Mouse (Mus musculus) hindbrain, embryonic 16.5 days (tissue): ENCODE measurements around the gene Raver1. TPM values are rescaled to one million over a fixed set of nuclear protein-coding genes. Genes with fewer than 3 reads are reported as not detected.
A peak's percentile ranks its signal among the peaks of the same experiment; 100 is the strongest.

Experiments used
- ATAC-seq: fragments of 200-750 bp; cut with Nextera tagmentation; 2 replicates; pipeline ENCODE4 v1.8.0; 2017; ENCODE audit warnings: moderate TSS enrichment, moderate library complexity
- H3K27ac ChIP-seq: fragments of 300-500 bp; sonication (generic); 2 replicates; pipeline ENCODE4 v1.5.1; 2014; ENCODE audit warnings: low read depth, mild to moderate bottlenecking, control low read depth, low read length, moderate library complexity
- H3K27me3 ChIP-seq: fragments of 300-500 bp; sonication (generic); replicated peaks from 2 replicates; pipeline ENCODE4 v1.6.1; 2014; ENCODE audit warnings: low read length; ENCODE audit not compliant: control insufficient read depth, insufficient read depth
- H3K36me3 ChIP-seq: fragments of 300-500 bp; sonication (generic); 2 replicates; pipeline ENCODE4 v1.6.1; 2014; ENCODE audit warnings: mild to moderate bottlenecking, low read length, moderate library complexity, mixed read lengths; ENCODE audit not compliant: control insufficient read depth, insufficient read depth
- H3K4me1 ChIP-seq: fragments of 300-500 bp; sonication (generic); 2 replicates; pipeline ENCODE4 v1.6.1; 2014; ENCODE audit warnings: low read depth, low read length; ENCODE audit not compliant: control insufficient read depth, insufficient read depth
- H3K4me2 ChIP-seq: fragments of 300-500 bp; sonication (generic); 2 replicates; pipeline ENCODE4 v1.6.1; 2014; ENCODE audit warnings: mild to moderate bottlenecking, low read length, control low read depth, moderate library complexity
- H3K4me3 ChIP-seq: fragments of 300-500 bp; sonication (generic); 2 replicates; pipeline ENCODE4 v1.5.1; 2014; ENCODE audit warnings: mild to moderate bottlenecking, low read length, control low read depth, moderate library complexity
- H3K9ac ChIP-seq: fragments of 300-500 bp; sonication (generic); 2 replicates; pipeline ENCODE4 v1.6.1; 2014; ENCODE audit warnings: low read depth, mild to moderate bottlenecking, control low read depth, low read length, moderate library complexity
- H3K9me3 ChIP-seq: fragments of 300-500 bp; sonication (generic); 2 replicates; pipeline ENCODE4 v1.6.1; 2014; ENCODE audit warnings: mild to moderate bottlenecking, low read length, moderate library complexity; ENCODE audit not compliant: control insufficient read depth
- WGBS: fragments of 180-500 bp; shearing (Covaris S2); extraction: QIAGEN DNeasy Blood & Tissue Kit; methylation state at CpG from one replicate; pipeline ENCODE4 v1.1.7; 2014; 5-methylcytosine and 5-hydroxymethylcytosine counted together
- polyA plus RNA-seq: library from polyadenylated mRNA; unstranded; fragments of >200 nt; fragmentation: Nextera tagmentation; extraction: Ambion mirVana; gene quantifications from 2 replicates; pipeline ENCODE4 v1.2.1, GENCODE M21; 2015

Gene Raver1
- polyA plus RNA-seq, 1 experiment from 2014 or later, result 25.9 TPM

- 92% methylated on average over 7 of the region's 7 CpGs for WGBS
- Histone ChIP-seq H3K27ac (no peak overlapping the region), H3K9ac (no peak overlapping the region), H3K4me3 (no peak overlapping the region), H3K27me3 (no peaks in the 10 kb centered on the region), H3K4me1 (no peaks in the 10 kb centered on the region), H3K9me3 (no peaks in the 10 kb centered on the region), H3K4me2 (no peak overlapping the region), H3K36me3 (no peaks in the 10 kb centered on the region; the same call in 1 of the 2 replicates)
- no peak for ATAC-seq
These were observed 22.4 kb upstream of the Raver1 start for GRCm38 (mm10) chr9:21114190-21114589.

GRCm38 (mm10) chr9:21113751-21114150, 21.9 kb upstream of the Raver1 start:
- Histone ChIP-seq H3K9ac (no peak overlapping the region), H3K27ac (no peak overlapping the region), H3K4me2 (no peak overlapping the region), H3K4me3 (no peak overlapping the region), H3K27me3 (no peaks in the 10 kb centered on the region), H3K9me3 (no peaks in the 10 kb centered on the region), H3K4me1 (no peaks in the 10 kb centered on the region), H3K36me3 (peaks cover 3% of the 10 kb centered on the region; the same call in 1 of the 2 replicates)
- WGBS, result 89% methylated on average over 6 of the region's 6 CpGs
- ATAC-seq, result no peak

GRCm38 (mm10) chr9:21107607-21108237, 15.9 kb upstream of the Raver1 start:
- Histone ChIP-seq H3K4me2 (no peak overlapping the region), H3K9me3 (no peaks in the 10 kb centered on the region), H3K4me3 (no peak overlapping the region), H3K9ac (no peak overlapping the region), H3K4me1 (no peaks in the 10 kb centered on the region), H3K36me3 (peaks cover 7% of the 10 kb centered on the region; the same call in 1 of the 2 replicates), H3K27me3 (no peaks in the 10 kb centered on the region), H3K27ac (no peak overlapping the region)
- 46% methylated on average over 23 of the region's 23 CpGs for WGBS
- no peak for ATAC-seq

GRCm38 (mm10) chr9:21105760-21106564, 14.2 kb upstream of the Raver1 start:
- Histone ChIP-seq H3K36me3 (peaks cover 7% of the 10 kb centered on the region; the same call in 1 of the 2 replicates), H3K27me3 (no peaks in the 10 kb centered on the region), H3K4me2 (no peak overlapping the region), H3K9me3 (no peaks in the 10 kb centered on the region), H3K4me3 (no peak overlapping the region), H3K9ac (no peak overlapping the region), H3K27ac (no peak overlapping the region), H3K4me1 (no peaks in the 10 kb centered on the region)
- no peak for ATAC-seq
- WGBS, result 84% methylated on average over 5 of the region's 5 CpGs

DNA sequence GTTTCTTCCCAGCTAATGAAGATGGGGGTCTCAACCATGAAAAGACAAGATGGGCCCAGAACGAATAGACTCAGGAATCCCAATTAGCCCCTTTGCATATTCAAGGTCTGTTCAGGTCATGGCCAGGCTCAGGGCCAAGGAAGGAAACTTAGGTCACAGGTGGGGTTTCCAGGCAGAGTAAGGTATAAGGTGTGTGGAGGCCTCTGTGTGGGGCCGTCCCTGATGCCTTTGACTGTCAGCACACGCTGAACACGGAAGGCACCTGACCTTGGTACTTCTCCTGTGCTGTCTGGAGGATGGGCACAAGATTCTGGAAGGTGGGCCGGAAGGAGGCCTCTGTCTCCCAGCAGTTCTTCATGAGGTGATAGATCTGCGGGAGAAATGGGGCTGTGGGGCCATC, 13.0 kb upstream of the Raver1 start:
- Histone ChIP-seq H3K9me3 (no peaks in the 10 kb centered on the region), H3K27me3 (no peaks in the 10 kb centered on the region), H3K36me3 (0 out of 2 replicates have a peak, but pooled peaks cover 7% of the 10 kb centered on the region), H3K9ac (no peak overlapping the region), H3K4me1 (no peaks in the 10 kb centered on the region), H3K4me3 (no peak overlapping the region), H3K4me2 (no peak overlapping the region), H3K27ac (no peak overlapping the region)
- 90% methylated on average over 6 of the region's 6 CpGs for WGBS
- no peak for ATAC-seq

GRCm38 (mm10) chr9:21102076-21102475, 10.3 kb upstream of the Raver1 start:
- no peaks in the 10 kb centered on the region for H3K9me3 ChIP-seq
- H3K9ac ChIP-seq, result no peak overlapping the region
- H3K4me2 ChIP-seq, result no peak overlapping the region
- no peak for ATAC-seq
- no peaks in the 10 kb centered on the region for H3K4me1 ChIP-seq
- H3K4me3 ChIP-seq, result no peak overlapping the region
- H3K36me3 ChIP-seq, result no peaks in the 10 kb centered on the region
- no peaks in the 10 kb centered on the region for H3K27me3 ChIP-seq
- no peak overlapping the region for H3K27ac ChIP-seq
- WGBS, result 96% methylated on average over 2 of the region's 2 CpGs

- Histone ChIP-seq H3K9me3 (no peaks in the 10 kb centered on the region), H3K4me2 (no peak overlapping the region), H3K27me3 (no peaks in the 10 kb centered on the region), H3K9ac (no peak overlapping the region), H3K36me3 (no peaks in the 10 kb centered on the region), H3K4me3 (no peak overlapping the region), H3K27ac (no peak overlapping the region), H3K4me1 (no peaks in the 10 kb centered on the region)
- ATAC-seq, result peak; percentile 63
- 43% methylated on average over 15 of the region's 15 CpGs for WGBS
These were observed 8.8 kb upstream of the Raver1 start for GRCm38 (mm10) chr9:21100447-21101161.

DNA sequence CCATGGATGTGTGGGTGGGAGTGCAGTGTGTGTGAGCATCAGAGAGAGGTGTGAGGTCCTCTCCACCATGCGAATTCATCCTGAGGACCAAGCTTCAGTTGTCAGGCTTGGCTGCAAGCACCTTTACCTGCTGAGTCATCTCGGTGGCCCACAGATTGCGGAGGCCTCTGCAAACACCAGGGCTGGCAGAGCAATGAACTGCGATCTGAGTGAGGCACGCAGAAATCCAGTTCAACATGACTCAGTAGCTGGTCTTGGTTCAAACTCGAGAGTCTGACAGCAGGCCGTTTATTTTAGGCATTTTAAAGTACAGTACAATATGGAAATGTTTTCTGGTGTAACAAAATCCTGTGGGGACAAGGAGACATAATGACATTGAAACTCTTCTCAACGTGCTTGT, 6.0 kb upstream of the Raver1 start:
- Histone ChIP-seq H3K4me3 (no peak overlapping the region), H3K9me3 (no peaks in the 10 kb centered on the region), H3K4me1 (no peaks in the 10 kb centered on the region), H3K4me2 (no peak overlapping the region), H3K27me3 (no peaks in the 10 kb centered on the region), H3K9ac (no peak overlapping the region), H3K36me3 (no peaks in the 10 kb centered on the region), H3K27ac (no peak overlapping the region)
- 89% methylated on average over 8 of the region's 8 CpGs for WGBS
- ATAC-seq, result no peak

GRCm38 (mm10) chr9:21095958-21096357, 4.2 kb upstream of the Raver1 start:
- no peak overlapping the region for H3K4me3 ChIP-seq
- ATAC-seq, result no peak
- no peaks in the 10 kb centered on the region for H3K27me3 ChIP-seq
- no peaks in the 10 kb centered on the region for H3K36me3 ChIP-seq
- WGBS, result 66% methylated on average over 4 of the region's 4 CpGs
- H3K9ac ChIP-seq, result no peak overlapping the region
- peaks cover under 1% of the 10 kb centered on the region for H3K4me1 ChIP-seq
- no peaks in the 10 kb centered on the region for H3K9me3 ChIP-seq
- H3K27ac ChIP-seq, result no peak overlapping the region
- H3K4me2 ChIP-seq, result no peak overlapping the region
